Mouse (Mus musculus): Measurements from ENCODE around the gene C9. TPM values are rescaled to one million over a fixed set of nuclear protein-coding genes. Genes with fewer than 3 reads are reported as not detected.

C9 gene
- not detected in 2 replicates for total RNA-seq (2014; fragmentation: Nextera tagmentation)
- total RNA-seq (2017) = not detected in 2 replicates

- no peak for ATAC-seq (replicated peaks; ENCODE audit: low FRiP score, low TSS enrichment, poor library complexity, severe bottlenecking)
These were observed at the start of gene C9 for GRCm38 (mm10) chr15:6445135-6445534. Gene C9, plus strand, starts transcription at chr15:6445327.

GRCm38 (mm10) chr15:6398211-6398610, 46.9 kb upstream of the C9 start:
- ATAC-seq (replicated peaks; ENCODE audit: low FRiP score, low TSS enrichment, poor library complexity, severe bottlenecking) = no peak

- no peak for ATAC-seq (replicated peaks; ENCODE audit: low FRiP score, low TSS enrichment, poor library complexity, severe bottlenecking)
These were observed 46.2 kb upstream of the C9 start for GRCm38 (mm10) chr15:6398881-6399280.

- no peak for ATAC-seq (replicated peaks; ENCODE audit: low FRiP score, low TSS enrichment, poor library complexity, severe bottlenecking)
These were observed 45.0 kb upstream of the C9 start for GRCm38 (mm10) chr15:6400115-6400514.

- no peak for ATAC-seq (replicated peaks; ENCODE audit: low FRiP score, low TSS enrichment, poor library complexity, severe bottlenecking)
These were observed 42.7 kb upstream of the C9 start for GRCm38 (mm10) chr15:6402433-6402832.

- no peak for ATAC-seq (replicated peaks; ENCODE audit: low FRiP score, low TSS enrichment, poor library complexity, severe bottlenecking)
These were observed 41.0 kb upstream of the C9 start for GRCm38 (mm10) chr15:6404172-6404571.

GRCm38 (mm10) chr15:6406771-6407170, 38.4 kb upstream of the C9 start:
- ATAC-seq (replicated peaks; ENCODE audit: low FRiP score, low TSS enrichment, poor library complexity, severe bottlenecking) = no peak

GRCm38 (mm10) chr15:6409031-6409430, 36.1 kb upstream of the C9 start:
- ATAC-seq (replicated peaks; ENCODE audit: low FRiP score, low TSS enrichment, poor library complexity, severe bottlenecking) = no peak

GRCm38 (mm10) chr15:6410161-6410560, 35.0 kb upstream of the C9 start:
- no peak for ATAC-seq (replicated peaks; ENCODE audit: low FRiP score, low TSS enrichment, poor library complexity, severe bottlenecking)

GRCm38 (mm10) chr15:6411334-6411733, 33.8 kb upstream of the C9 start:
- ATAC-seq (replicated peaks; ENCODE audit: low FRiP score, low TSS enrichment, poor library complexity, severe bottlenecking) = no peak

GRCm38 (mm10) chr15:6415317-6415716, 29.8 kb upstream of the C9 start:
- no peak for ATAC-seq (replicated peaks; ENCODE audit: low FRiP score, low TSS enrichment, poor library complexity, severe bottlenecking)

GRCm38 (mm10) chr15:6431777-6432176, 13.3 kb upstream of the C9 start:
- ATAC-seq (replicated peaks; ENCODE audit: low FRiP score, low TSS enrichment, poor library complexity, severe bottlenecking) = no peak

GRCm38 (mm10) chr15:6432411-6432810, 12.7 kb upstream of the C9 start:
- ATAC-seq (replicated peaks; ENCODE audit: low FRiP score, low TSS enrichment, poor library complexity, severe bottlenecking) = no peak

- no peak for ATAC-seq (replicated peaks; ENCODE audit: low FRiP score, low TSS enrichment, poor library complexity, severe bottlenecking)
These were observed 9.8 kb upstream of the C9 start for GRCm38 (mm10) chr15:6435281-6435680.

- ATAC-seq (replicated peaks; ENCODE audit: low FRiP score, low TSS enrichment, poor library complexity, severe bottlenecking) = peak; percentile 70
These were observed 9.4 kb upstream of the C9 start for GRCm38 (mm10) chr15:6435773-6436172.

- ATAC-seq (replicated peaks; ENCODE audit: low FRiP score, low TSS enrichment, poor library complexity, severe bottlenecking) = no peak
These were observed 6.4 kb upstream of the C9 start for GRCm38 (mm10) chr15:6438685-6439084.

- ATAC-seq (replicated peaks; ENCODE audit: low FRiP score, low TSS enrichment, poor library complexity, severe bottlenecking) = no peak
These were observed 675 bp upstream of the C9 start for GRCm38 (mm10) chr15:6444452-6444851.

- ATAC-seq (replicated peaks; ENCODE audit: low FRiP score, low TSS enrichment, poor library complexity, severe bottlenecking) = no peak
These were observed 1.1 kb downstream of the C9 start for GRCm38 (mm10) chr15:6446181-6446580.

GRCm38 (mm10) chr15:6448892-6449291, 3.8 kb downstream of the C9 start:
- no peak for ATAC-seq (replicated peaks; ENCODE audit: low FRiP score, low TSS enrichment, poor library complexity, severe bottlenecking)

GRCm38 (mm10) chr15:6454461-6454860, 9.3 kb downstream of the C9 start:
- ATAC-seq (replicated peaks; ENCODE audit: low FRiP score, low TSS enrichment, poor library complexity, severe bottlenecking) = no peak

- ATAC-seq (replicated peaks; ENCODE audit: low FRiP score, low TSS enrichment, poor library complexity, severe bottlenecking) = no peak
These were observed 16.3 kb downstream of the C9 start for GRCm38 (mm10) chr15:6461381-6461780.

GRCm38 (mm10) chr15:6463361-6463923, 18.3 kb downstream of the C9 start:
- no peak for ATAC-seq (replicated peaks; ENCODE audit: low FRiP score, low TSS enrichment, poor library complexity, severe bottlenecking)
